Mouse (Mus musculus): ENCODE measurements around the gene Ppp4r3a. TPM values are rescaled to one million over a fixed set of nuclear protein-coding genes. Genes with fewer than 3 reads are reported as not detected.
"Not testable (repeated sequence)": the region's sequence is repeated elsewhere in the genome, so short reads cannot be mapped to it uniquely, and the experiment has no call there.

Gene Ppp4r3a
- polyA plus RNA-seq, 1 experiment = 60.1 TPM

DNA sequence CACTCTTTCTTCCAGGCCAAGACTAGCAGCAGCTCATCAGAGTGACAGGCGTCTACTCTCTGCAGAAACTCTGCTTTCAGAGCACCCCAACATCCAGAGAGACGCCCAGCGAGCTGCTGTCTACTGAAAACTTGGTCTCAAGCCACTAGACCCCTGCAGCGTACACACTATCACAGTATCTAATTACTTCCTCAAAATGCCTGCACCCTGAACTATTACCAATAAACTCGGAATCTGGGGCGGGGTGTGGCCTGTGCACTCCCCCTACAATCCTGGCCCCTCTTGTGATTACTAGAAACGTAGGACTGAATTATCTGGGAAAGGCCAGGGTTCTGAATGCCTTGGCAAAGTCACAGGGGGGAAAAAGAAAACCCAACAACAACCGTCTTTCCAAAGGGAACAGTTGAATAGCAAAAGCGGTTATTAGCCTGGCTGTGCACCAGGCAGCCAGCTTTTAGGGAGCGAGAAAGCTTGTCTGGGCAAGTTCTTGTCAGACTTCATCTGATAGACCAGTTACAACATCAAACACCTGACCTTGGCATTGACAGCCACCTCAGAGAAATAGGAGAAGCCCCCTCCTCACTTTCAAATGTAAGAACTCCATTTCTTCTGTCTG, 68.8 kb downstream of the Ppp4r3a start:
- Histone ChIP-seq H3K4me3 (ENCODE audit: insufficient read depth, low read length) (no peak overlapping the region), H3K27ac (ENCODE audit: insufficient read depth, low read depth, low read length) (no peak overlapping the region), H3K4me1 (ENCODE audit: control insufficient read depth, insufficient read depth, low read length) (peaks cover 23% of the 10 kb centered on the region)
- TF ChIP-seq POLR2A (IDR thresholded peaks at IDR 0.05; ENCODE audit: borderline replicate concordance, low read depth, low read length) (no peak), CTCF (IDR thresholded peaks at IDR 0.05; ENCODE audit: low read depth, low read length) (no peak)

DNA sequence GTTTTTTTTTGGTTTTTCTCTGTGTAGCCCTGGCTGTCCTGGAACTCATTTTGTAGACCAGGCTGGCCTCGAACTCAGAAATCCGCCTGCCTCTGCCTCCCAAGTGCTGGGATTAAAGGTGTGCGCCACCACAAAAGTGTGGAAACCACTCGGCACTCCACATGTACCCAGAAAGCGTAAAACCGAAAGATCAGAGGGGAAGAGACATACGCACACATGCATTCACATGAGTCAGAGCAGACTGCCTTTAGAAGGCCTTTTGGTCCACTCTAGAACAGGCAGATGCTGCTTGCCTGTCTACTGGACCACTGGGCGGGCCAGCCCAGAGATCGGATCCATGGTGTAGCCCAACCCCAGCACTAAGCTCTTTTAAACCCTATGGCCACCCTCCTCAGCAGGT, 69.8 kb downstream of the Ppp4r3a start:
- peaks cover 22% of the 10 kb centered on the region for H3K4me1 ChIP-seq (ENCODE audit: control insufficient read depth, insufficient read depth, low read length)
- not testable (repeated sequence) for H3K27ac ChIP-seq (ENCODE audit: insufficient read depth, low read depth, low read length); H3K4me3 ChIP-seq (ENCODE audit: insufficient read depth, low read length)

DNA sequence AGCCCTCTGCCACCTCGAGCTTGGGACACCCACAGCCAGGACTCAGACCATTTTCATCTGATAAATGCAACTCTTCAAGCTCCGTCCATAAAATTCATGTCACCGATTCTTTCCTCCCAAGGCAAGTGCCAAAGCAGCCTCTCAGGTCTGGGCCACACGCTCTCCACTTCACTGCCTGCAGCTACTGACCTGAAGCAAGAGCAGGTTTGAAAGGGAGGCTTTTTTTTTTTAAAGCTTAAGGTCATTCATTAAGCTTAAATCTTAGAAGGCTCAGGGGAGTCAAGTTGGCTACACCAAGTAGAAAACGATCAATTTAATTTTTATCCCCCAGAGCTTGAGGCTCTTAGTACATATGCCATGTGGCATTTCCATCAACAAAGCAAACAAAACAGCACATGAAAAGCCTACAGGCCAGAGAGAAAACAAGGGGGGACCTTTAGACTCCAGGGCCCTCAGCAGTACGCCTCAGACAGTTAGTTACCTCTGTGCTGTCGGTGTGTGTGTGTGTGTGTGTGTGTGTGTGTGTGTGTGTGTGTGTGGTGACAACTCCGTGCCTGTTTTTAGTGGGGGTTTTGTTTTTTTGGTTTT, 70.3 kb downstream of the Ppp4r3a start:
- no peak for TF ChIP-seq CTCF (IDR thresholded peaks at IDR 0.05; ENCODE audit: low read depth, low read length)
- no peak for TF ChIP-seq POLR2A (IDR thresholded peaks at IDR 0.05; ENCODE audit: borderline replicate concordance, low read depth, low read length)

DNA sequence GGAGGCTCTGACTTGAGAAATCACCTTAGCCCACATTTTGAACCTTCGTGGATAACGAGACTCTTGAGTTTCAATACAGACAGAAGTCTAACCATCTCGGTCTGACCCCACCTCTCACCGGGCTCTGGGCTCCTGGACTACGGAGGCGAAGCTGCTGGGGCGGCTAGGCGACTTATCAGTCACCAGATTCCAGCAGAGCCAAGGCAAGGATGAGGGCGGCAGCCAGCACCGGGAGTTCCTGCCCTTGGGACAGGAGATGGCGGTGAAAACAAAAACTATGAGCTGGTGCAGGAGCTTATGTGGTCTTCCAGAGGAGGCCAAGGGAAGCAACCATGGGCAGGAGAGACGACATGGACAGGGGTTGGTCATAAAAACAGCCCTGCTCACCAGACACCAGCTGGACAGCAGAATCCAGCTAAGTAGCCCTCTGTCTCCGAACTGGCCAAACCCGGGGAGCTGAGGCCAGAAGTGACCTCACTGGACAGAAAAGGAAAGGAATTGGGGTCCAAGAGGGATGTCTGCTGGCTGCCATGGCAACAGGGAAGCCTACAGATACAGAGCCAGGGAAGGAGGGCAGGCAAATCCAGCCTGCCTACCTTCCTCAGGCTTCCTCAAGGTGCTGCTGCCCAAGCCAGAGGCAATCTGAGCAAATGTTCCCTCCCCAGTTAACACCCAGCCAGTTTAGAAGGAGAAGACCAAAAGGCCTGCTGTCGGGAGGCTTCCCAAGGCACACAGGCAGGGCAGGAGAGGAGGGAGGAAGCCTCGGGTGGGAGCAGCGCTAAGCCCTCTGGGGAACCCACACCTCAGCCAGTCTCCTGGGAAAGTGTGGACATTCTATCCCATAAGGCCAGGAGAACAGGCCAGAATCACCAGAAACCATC, 71.1 kb downstream of the Ppp4r3a start:
- Histone ChIP-seq H3K4me1 (ENCODE audit: control insufficient read depth, insufficient read depth, low read length) (peaks cover 10% of the 10 kb centered on the region), H3K27ac (ENCODE audit: insufficient read depth, low read depth, low read length) (no peak overlapping the region), H3K4me3 (ENCODE audit: insufficient read depth, low read length) (no peak overlapping the region)
- TF ChIP-seq POLR2A (IDR thresholded peaks at IDR 0.05; ENCODE audit: borderline replicate concordance, low read depth, low read length) = no peak
- no peak for TF ChIP-seq CTCF (IDR thresholded peaks at IDR 0.05; ENCODE audit: low read depth, low read length)

More for the DNA sequence above, 70.3 kb downstream of the Ppp4r3a start:
- no peak overlapping the region for H3K4me3 ChIP-seq (ENCODE audit: insufficient read depth, low read length)
- no peak overlapping the region for H3K27ac ChIP-seq (ENCODE audit: insufficient read depth, low read depth, low read length)
- peaks cover 17% of the 10 kb centered on the region for H3K4me1 ChIP-seq (ENCODE audit: control insufficient read depth, insufficient read depth, low read length)

DNA sequence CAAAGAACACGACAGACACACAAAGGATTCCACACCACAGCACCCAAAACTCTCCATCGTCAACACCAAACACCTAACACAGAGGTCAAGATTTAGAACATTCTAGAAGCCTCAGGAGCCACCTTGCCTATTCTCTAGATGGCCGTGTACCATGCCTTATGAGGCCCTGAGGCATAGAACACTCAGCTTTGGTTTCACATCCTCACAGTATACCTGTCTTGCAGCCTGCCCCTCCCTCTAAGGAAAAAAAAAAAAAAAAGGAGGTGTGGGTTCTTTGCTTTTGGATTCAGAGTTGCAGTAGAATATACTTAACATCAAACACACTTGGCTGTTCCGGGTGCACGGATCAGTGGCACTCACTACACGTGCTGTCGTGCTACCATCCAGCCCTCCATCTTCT, 72.5 kb downstream of the Ppp4r3a start:
- H3K4me1 ChIP-seq (ENCODE audit: control insufficient read depth, insufficient read depth, low read length) = peaks cover 5% of the 10 kb centered on the region
- no peak overlapping the region for H3K27ac ChIP-seq (ENCODE audit: insufficient read depth, low read depth, low read length)
- H3K4me3 ChIP-seq (ENCODE audit: insufficient read depth, low read length) = no peak overlapping the region
- TF ChIP-seq CTCF (IDR thresholded peaks at IDR 0.05; ENCODE audit: low read depth, low read length) (no peak), POLR2A (IDR thresholded peaks at IDR 0.05; ENCODE audit: borderline replicate concordance, low read depth, low read length) (no peak)

DNA sequence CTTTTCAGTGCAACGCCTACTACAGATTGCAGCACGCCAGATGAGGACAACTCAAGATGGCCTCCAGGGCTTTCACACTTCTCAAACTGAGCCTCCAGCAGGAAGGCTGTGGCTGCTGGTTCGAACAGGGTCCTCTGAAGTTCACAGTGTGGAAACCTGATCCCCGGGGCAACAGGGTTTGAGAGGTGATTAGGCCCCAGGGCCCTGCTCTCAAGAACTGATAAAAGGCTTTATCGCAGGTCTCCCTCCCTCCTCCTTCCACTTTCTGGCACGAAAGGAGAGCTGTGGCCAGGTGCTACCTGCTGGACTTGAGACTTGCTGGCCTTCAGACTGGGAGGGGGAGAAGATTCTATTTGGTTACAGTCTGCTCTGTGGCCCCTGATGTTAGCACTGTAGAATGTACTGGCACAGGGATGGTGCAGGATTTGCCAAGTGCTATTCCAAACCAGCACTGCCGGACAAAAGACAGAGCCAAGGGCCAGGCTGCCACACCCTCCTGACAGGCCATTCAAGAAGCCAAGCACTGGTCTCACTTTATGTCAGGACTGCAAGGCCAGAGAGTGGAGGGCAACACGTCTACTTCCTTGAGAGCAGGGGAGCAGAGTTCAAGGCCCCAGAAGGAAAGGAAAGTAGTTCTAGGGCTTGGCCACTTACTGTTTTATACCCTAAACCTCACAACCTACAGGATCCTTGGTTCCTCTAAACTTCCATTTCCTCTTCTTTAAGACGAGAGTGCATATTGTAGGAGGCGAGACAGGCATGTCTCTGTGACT, 73.2 kb downstream of the Ppp4r3a start:
- no peak for TF ChIP-seq CTCF (IDR thresholded peaks at IDR 0.05; ENCODE audit: low read depth, low read length)
- TF ChIP-seq POLR2A (IDR thresholded peaks at IDR 0.05; ENCODE audit: borderline replicate concordance, low read depth, low read length) = no peak
- Histone ChIP-seq H3K27ac (ENCODE audit: insufficient read depth, low read depth, low read length) (no peak overlapping the region), H3K4me3 (ENCODE audit: insufficient read depth, low read length) (no peak overlapping the region), H3K4me1 (ENCODE audit: control insufficient read depth, insufficient read depth, low read length) (no peaks in the 10 kb centered on the region; the same call in 1 of the 2 replicates)

DNA sequence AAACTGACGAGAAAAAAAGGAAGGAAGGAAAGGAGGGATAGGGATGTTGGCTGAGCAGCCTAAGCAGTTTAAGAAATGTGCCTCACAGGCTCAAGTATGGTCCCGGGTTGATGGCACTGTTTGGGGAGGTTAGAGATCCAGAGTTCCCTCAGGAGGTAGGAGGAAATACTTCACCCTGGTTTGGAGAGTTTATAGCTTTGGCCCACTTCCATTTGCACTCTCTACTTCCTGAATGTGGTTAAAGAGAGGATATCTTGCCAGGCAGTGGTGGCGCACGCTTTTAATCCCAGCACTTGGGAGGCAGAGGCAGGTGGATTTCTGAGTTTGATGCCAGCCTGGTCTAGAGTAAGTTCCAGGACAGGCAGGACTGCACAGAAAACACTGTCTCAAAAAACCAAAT, 74.3 kb downstream of the Ppp4r3a start:
- TF ChIP-seq CTCF (IDR thresholded peaks at IDR 0.05; ENCODE audit: low read depth, low read length) (no peak), POLR2A (IDR thresholded peaks at IDR 0.05; ENCODE audit: borderline replicate concordance, low read depth, low read length) (no peak)
- no peaks in the 10 kb centered on the region; the same call in 1 of the 2 replicates for H3K4me1 ChIP-seq (ENCODE audit: control insufficient read depth, insufficient read depth, low read length)
- no peak overlapping the region for H3K4me3 ChIP-seq (ENCODE audit: insufficient read depth, low read length)
- H3K27ac ChIP-seq (ENCODE audit: insufficient read depth, low read depth, low read length) = no peak overlapping the region

DNA sequence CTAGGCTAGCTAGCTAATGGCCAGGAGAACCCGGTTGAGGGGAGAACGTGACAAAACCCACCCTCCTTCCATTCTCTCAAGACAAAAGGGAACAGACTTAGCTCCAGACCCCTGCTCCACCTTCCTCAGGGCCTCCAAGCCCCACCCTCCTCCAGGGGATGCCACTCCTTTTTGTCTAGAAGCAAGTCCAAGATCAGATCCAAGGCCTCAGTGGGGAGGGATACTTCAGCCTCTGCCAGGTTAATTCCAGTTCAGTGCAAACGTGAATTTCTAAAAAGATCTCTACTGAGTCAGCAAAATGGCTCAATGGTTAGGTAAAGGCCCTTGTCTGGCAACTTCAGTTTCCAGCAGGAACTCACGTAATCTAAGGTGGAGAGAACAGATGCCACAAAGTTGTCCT, 74.9 kb downstream of the Ppp4r3a start:
- TF ChIP-seq CTCF (IDR thresholded peaks at IDR 0.05; ENCODE audit: low read depth, low read length) (no peak), POLR2A (IDR thresholded peaks at IDR 0.05; ENCODE audit: borderline replicate concordance, low read depth, low read length) (no peak)
- Histone ChIP-seq H3K27ac (ENCODE audit: insufficient read depth, low read depth, low read length) (no peak overlapping the region), H3K4me1 (ENCODE audit: control insufficient read depth, insufficient read depth, low read length) (no peaks in the 10 kb centered on the region; the same call in 1 of the 2 replicates), H3K4me3 (ENCODE audit: insufficient read depth, low read length) (no peak overlapping the region)

DNA sequence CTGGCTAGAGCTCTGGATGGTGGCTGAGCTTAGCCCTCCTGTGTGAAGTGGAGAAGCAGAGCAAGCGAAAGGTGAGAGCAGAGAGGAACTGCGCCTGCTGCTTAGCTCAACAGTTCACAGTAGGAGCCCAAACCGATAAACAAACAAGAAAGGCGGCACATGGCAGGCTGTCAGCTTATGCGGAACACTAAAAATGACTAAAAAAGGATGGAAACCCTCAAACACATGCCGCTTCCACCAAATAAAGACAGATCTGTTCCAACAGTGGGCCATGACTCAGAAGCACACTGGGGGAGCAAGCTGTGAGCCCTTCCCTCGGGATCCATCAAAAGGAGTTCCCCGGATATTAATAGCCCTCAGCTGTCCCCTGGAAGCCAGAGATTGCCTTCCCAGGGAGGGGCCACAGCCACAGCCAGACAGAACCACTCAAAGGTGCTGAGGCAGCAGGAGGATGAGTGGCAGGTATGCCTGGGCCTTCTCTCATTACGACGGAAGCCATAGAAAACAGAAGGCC, 75.5 kb downstream of the Ppp4r3a start:
- Histone ChIP-seq H3K27ac (ENCODE audit: insufficient read depth, low read depth, low read length) (no peak overlapping the region), H3K4me3 (ENCODE audit: insufficient read depth, low read length) (no peak overlapping the region), H3K4me1 (ENCODE audit: control insufficient read depth, insufficient read depth, low read length) (no peaks in the 10 kb centered on the region; the same call in 1 of the 2 replicates)
- no peak for TF ChIP-seq CTCF (IDR thresholded peaks at IDR 0.05; ENCODE audit: low read depth, low read length)
- TF ChIP-seq POLR2A (IDR thresholded peaks at IDR 0.05; ENCODE audit: borderline replicate concordance, low read depth, low read length) = no peak

Measured in bone marrow macrophage, adult 2 months (primary cell).